In the genomic region with DNA sequence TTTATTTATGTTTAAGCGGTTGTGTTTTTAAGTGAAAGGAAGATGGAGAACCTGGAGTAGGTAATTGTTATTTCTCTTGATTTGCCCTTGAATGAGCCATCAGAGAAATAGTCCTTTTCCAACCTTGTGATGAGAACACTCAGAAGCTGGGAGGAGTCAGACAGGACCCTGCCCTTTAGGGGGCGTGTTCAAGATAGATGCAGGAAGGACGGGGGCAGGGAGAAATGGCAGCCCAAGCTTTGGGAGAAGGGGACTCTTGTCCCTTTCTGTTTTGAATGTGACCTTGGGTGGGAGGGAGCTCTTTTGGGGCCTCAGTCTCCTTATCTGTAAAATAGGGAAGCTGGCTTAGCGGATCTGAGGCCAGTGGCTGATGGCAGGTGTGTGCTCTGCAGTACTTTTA, we compare ENCODE assay signal across 29 mouse cellular contexts. TPM values are rescaled to one million over a fixed set of nuclear protein-coding genes. Genes with fewer than 3 reads are reported as not detected.
DNase-seq lines count a peak whose midpoint lies in the region; ATAC-seq and TF ChIP-seq lines count a peak whose summit lies in the region.
"Had no signal": no experiment of that assay in that cellular context is flagged by ENCODE, and none has a peak within 500 bp of the region (broad histone marks: within the 10 kb centered on the region; RNA-seq: fewer than 3 reads in every experiment).

No protein-coding gene starts in this region.

- 64% methylated on average over 4 of the region's 4 CpGs for WGBS in liver, postnatal 0 days (ENCODE audit: insufficient replicate concordance)
- WGBS in lung, postnatal 0 days: 75% methylated on average over 4 of the region's 4 CpGs

- H3K9ac ChIP-seq in liver, postnatal 0 days (replicated peaks): no peak overlapping the region
- no peak overlapping the region for H3K9ac ChIP-seq in lung, postnatal 0 days (replicated peaks; ENCODE audit: low read depth)
- H3K9ac ChIP-seq: embryonic facial prominence, embryonic 12.5 days; embryonic facial prominence, embryonic 15.5 days; forebrain, embryonic 12.5 days; forebrain, embryonic 15.5 days; heart, embryonic 13.5 days; hindbrain, embryonic 14.5 days had no signal

- no peak for ATAC-seq in liver, postnatal 0 days
- no peak for ATAC-seq in lung, postnatal 0 days
- ATAC-seq: forebrain, embryonic 15.5 days; hindbrain, postnatal 0 days; inflammation-experienced regulatory T-cells, adult 6 months; intestine, embryonic 16.5 days had no signal

- H3K27ac ChIP-seq in liver, postnatal 0 days (ENCODE audit: low read depth): no peak overlapping the region
- no peak overlapping the region for H3K27ac ChIP-seq in lung, postnatal 0 days (ENCODE audit: low read length)
- H3K27ac ChIP-seq: embryonic facial prominence, embryonic 12.5 days; embryonic facial prominence, embryonic 15.5 days; forebrain, embryonic 12.5 days; forebrain, embryonic 15.5 days; heart, adult 2 months; heart, embryonic 10.5 days; heart, embryonic 13.5 days; hindbrain, embryonic 14.5 days; hindbrain, postnatal 0 days had no signal

- H3K4me1 ChIP-seq in liver, postnatal 0 days (ENCODE audit: insufficient read depth): no peaks in the 10 kb centered on the region
- no peaks in the 10 kb centered on the region for H3K4me1 ChIP-seq in lung, postnatal 0 days (ENCODE audit: insufficient read depth, low read depth, low read length)
- H3K4me1 ChIP-seq: embryonic facial prominence, embryonic 12.5 days had no signal

- no peaks in the 10 kb centered on the region for H3K36me3 ChIP-seq in liver, postnatal 0 days (replicated peaks; ENCODE audit: insufficient read depth, low read length)
- no peaks in the 10 kb centered on the region for H3K36me3 ChIP-seq in lung, postnatal 0 days (ENCODE audit: insufficient read depth, low read length)
- H3K36me3 ChIP-seq: embryonic facial prominence, embryonic 12.5 days; embryonic facial prominence, embryonic 15.5 days; forebrain, embryonic 12.5 days; forebrain, embryonic 15.5 days; G1E; heart, embryonic 10.5 days; heart, embryonic 13.5 days had no signal

- no peaks in the 10 kb centered on the region for H3K9me3 ChIP-seq in liver, postnatal 0 days (ENCODE audit: low read length)
- no peaks in the 10 kb centered on the region for H3K9me3 ChIP-seq in lung, postnatal 0 days (ENCODE audit: low read length)
- H3K9me3 ChIP-seq: embryonic facial prominence, embryonic 12.5 days; embryonic facial prominence, embryonic 15.5 days; forebrain, embryonic 12.5 days; forebrain, embryonic 15.5 days; G1E; heart, embryonic 10.5 days; heart, embryonic 13.5 days had no signal

- no peak for TF ChIP-seq EP300 in liver, postnatal 0 days (IDR thresholded peaks at IDR 0.05; ENCODE audit: low read depth)
- TF ChIP-seq EP300 in lung, postnatal 0 days (IDR thresholded peaks at IDR 0.05): no peak

- DNase-seq in liver (peak; percentile 36), ES-CJ7 (ENCODE audit: low read depth, low spot score) (peak; percentile 24), R1 (ENCODE audit: low read depth, low spot score) (peak; percentile 60)
- DNase-seq in liver, postnatal 0 days: no peak
- DNase-seq in cerebellum, adult 11 months: no peak
- no peak for DNase-seq in lung, postnatal 0 days (ENCODE audit: low spot score)
- DNase-seq in embryo, embryonic 11 days: no peak
- DNase-seq: adrenal gland, postnatal 10 days; adrenal gland, postnatal 36 days; B cell, adult 2 months; cerebellum, adult 8-10 months; cerebellum, postnatal 10 days; cerebellum, postnatal 36 days; gastrocnemius, postnatal 10 days; gastrocnemius, postnatal 36 days; heart, postnatal 14 days; heart, postnatal 4 days had no signal

- no peak for TF ChIP-seq CTCF in liver, postnatal 0 days (IDR thresholded peaks at IDR 0.05; ENCODE audit: low read depth)
- no peak for TF ChIP-seq CTCF in lung, postnatal 0 days (IDR thresholded peaks at IDR 0.05)

- H3K27me3 ChIP-seq in liver, postnatal 0 days (ENCODE audit: insufficient read depth, low read length): no peaks in the 10 kb centered on the region
- H3K27me3 ChIP-seq in lung, postnatal 0 days (replicated peaks; ENCODE audit: insufficient read depth, low read length): no peaks in the 10 kb centered on the region
- H3K27me3 ChIP-seq: embryonic facial prominence, embryonic 12.5 days; embryonic facial prominence, embryonic 15.5 days; forebrain, embryonic 12.5 days; forebrain, embryonic 15.5 days had no signal

- H3K4me2 ChIP-seq in liver, postnatal 0 days (ENCODE audit: low read depth, low read length): no peak overlapping the region
- no peak overlapping the region for H3K4me2 ChIP-seq in lung, postnatal 0 days (replicated peaks; ENCODE audit: low read depth, low read length)
- H3K4me2 ChIP-seq: embryonic facial prominence, embryonic 12.5 days; embryonic facial prominence, embryonic 15.5 days; forebrain, embryonic 12.5 days; forebrain, embryonic 15.5 days; heart, embryonic 13.5 days; hindbrain, embryonic 14.5 days had no signal

- no peak overlapping the region for H3K4me3 ChIP-seq in liver, postnatal 0 days (ENCODE audit: low read depth, low read length)
- no peak overlapping the region for H3K4me3 ChIP-seq in lung, postnatal 0 days (ENCODE audit: low read depth, low read length)
- H3K4me3 ChIP-seq: embryonic facial prominence, embryonic 12.5 days; embryonic facial prominence, embryonic 15.5 days; forebrain, embryonic 12.5 days; forebrain, embryonic 15.5 days; heart, adult 2 months; heart, embryonic 10.5 days; heart, embryonic 13.5 days had no signal

RNA-seq across cellular contexts. Expression of gene Kcnn3, which starts 34.0 kb away (rescaled TPM):
- polyA plus RNA-seq in liver, postnatal 0 days (2015; fragmentation: Nextera tagmentation; extraction: Ambion mirVana): 0.04 TPM in 2 replicates
- 1.00 and 1.0 TPM in 2 replicates for polyA plus RNA-seq in lung, postnatal 0 days (2015; fragmentation: Nextera tagmentation; extraction: Ambion mirVana)
- polyA plus RNA-seq: G1E; inflammation-experienced regulatory T-cells, adult 6 months had no signal

Comparison
In these comparisons a context has a peak if more than half of its experiments do, and no peak if none do; other contexts are left out.
1. DNase-seq: peak in liver (single experiment), ES-CJ7 (single experiment) and R1 (single experiment); none in liver, postnatal 0 days (single experiment), cerebellum, adult 11 months (single experiment), lung, postnatal 0 days (single experiment) and embryo, embryonic 11 days (single experiment).